Mouse (Mus musculus) forebrain, embryonic 16.5 days (tissue): Measurements from ENCODE around the gene Rps19bp1. TPM values are rescaled to one million over a fixed set of nuclear protein-coding genes. Genes with fewer than 3 reads are reported as not detected.

ENCODE experiments used
- ATAC-seq: fragments of 200-750 bp; cut with Nextera tagmentation; 2 replicates; pipeline ENCODE4 v1.8.0; 2017; ENCODE audit warnings: mild to moderate bottlenecking, moderate library complexity
- H3K27ac ChIP-seq: fragments of 300-500 bp; sonication (generic); 2 replicates; pipeline ENCODE4 v1.5.1; 2014; ENCODE audit warnings: low read length, control low read depth
- H3K27me3 ChIP-seq: fragments of 300-500 bp; sonication (generic); replicated peaks from 2 replicates; pipeline ENCODE4 v1.6.1; 2014; ENCODE audit warnings: low read length; ENCODE audit not compliant: control insufficient read depth, insufficient read depth
- H3K36me3 ChIP-seq: fragments of 300-500 bp; sonication (generic); 2 replicates; pipeline ENCODE4 v1.6.1; 2014; ENCODE audit not compliant: control insufficient read depth, insufficient read depth
- H3K4me1 ChIP-seq: fragments of 300-500 bp; sonication (generic); replicated peaks from 2 replicates; pipeline ENCODE4 v1.6.1; 2014; ENCODE audit warnings: low read length; ENCODE audit not compliant: control insufficient read depth, insufficient read depth
- H3K4me2 ChIP-seq: fragments of 300-500 bp; sonication (generic); 2 replicates; pipeline ENCODE4 v1.6.1; 2014; ENCODE audit warnings: mild to moderate bottlenecking, low read length, control low read depth
- H3K4me3 ChIP-seq: fragments of 300-500 bp; sonication (generic); replicated peaks from 2 replicates; pipeline ENCODE4 v1.5.1; 2014; ENCODE audit warnings: mild to moderate bottlenecking, low read length, control low read depth
- H3K9ac ChIP-seq: fragments of 300-500 bp; sonication (generic); replicated peaks from 2 replicates; pipeline ENCODE4 v1.6.1; 2014; ENCODE audit warnings: low read depth, low read length, control low read depth
- H3K9me3 ChIP-seq: fragments of 300-500 bp; sonication (generic); 2 replicates; pipeline ENCODE4 v1.6.1; 2016; ENCODE audit warnings: low read length; ENCODE audit not compliant: control insufficient read depth
- polyA plus RNA-seq: library from polyadenylated mRNA; unstranded; fragments of >200 nt; fragmentation: Nextera tagmentation; extraction: Ambion mirVana; gene quantifications from 2 replicates; pipeline ENCODE4 v1.2.1, GENCODE M21; 2015

Rps19bp1 gene
- polyA plus RNA-seq, 1 experiment from 2014 or later, result 65.5 TPM

DNA sequence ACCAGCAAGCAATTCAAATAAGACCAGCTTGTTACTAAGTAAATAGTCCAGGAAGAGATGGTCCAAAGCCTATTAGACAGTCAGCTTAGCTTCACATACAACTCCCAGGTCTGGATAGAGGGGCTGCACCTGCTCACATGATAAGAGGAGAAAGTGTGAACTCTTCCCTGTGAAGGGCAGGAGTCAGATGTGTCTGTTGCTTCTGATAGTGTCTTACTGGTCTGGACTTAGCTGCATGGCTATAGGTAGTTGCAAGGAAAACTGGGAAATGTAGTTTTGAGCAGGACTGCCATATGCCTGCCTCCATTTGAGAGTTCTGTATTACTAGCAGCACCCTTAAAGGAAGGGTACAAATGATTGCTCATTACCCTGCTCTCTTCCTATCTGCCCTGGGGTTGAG is 50.4 kb downstream of the Rps19bp1 start:
- no peak overlapping the region for H3K27ac ChIP-seq
- no peaks in the 10 kb centered on the region for H3K9me3 ChIP-seq
- H3K36me3 ChIP-seq, result no peaks in the 10 kb centered on the region; the same call in 1 of the 2 replicates
- no peak overlapping the region for H3K4me2 ChIP-seq
- no peak overlapping the region for H3K9ac ChIP-seq
- H3K27me3 ChIP-seq, result no peaks in the 10 kb centered on the region
- no peak for ATAC-seq
- no peak overlapping the region for H3K4me3 ChIP-seq
- no peaks in the 10 kb centered on the region for H3K4me1 ChIP-seq

Other genes with a start within 250 kb of the Rps19bp1 start
- gene Pdgfb, start 249.3 kb downstream of the Rps19bp1 start, polyA plus RNA-seq, result 3.4 and 3.6 TPM in 2 replicates
- gene Syngr1, start 173.0 kb downstream of the Rps19bp1 start, polyA plus RNA-seq, result 49.5 and 58.4 TPM in 2 replicates
- gene Rpl3, start 172.4 kb downstream of the Rps19bp1 start, polyA plus RNA-seq, result 605 and 629 TPM in 2 replicates
- gene Tab1, start 131.2 kb downstream of the Rps19bp1 start, polyA plus RNA-seq, result 40.7 and 43.8 TPM in 2 replicates
- 10.8 and 11.0 TPM in 2 replicates for gene Mgat3, start 90.6 kb downstream of the Rps19bp1 start, polyA plus RNA-seq
- gene Mief1, start 30.3 kb downstream of the Rps19bp1 start, polyA plus RNA-seq, result 42.7 and 42.9 TPM in 2 replicates
- 4.1 TPM in 1 of 2 replicates, not detected in the other for gene AC140267.1, start 28.5 kb downstream of the Rps19bp1 start, polyA plus RNA-seq
- 122 and 139 TPM in 2 replicates for gene Atf4, start 9.1 kb downstream of the Rps19bp1 start, polyA plus RNA-seq
- 0.42 and 0.60 TPM in 2 replicates for gene Cacna1i, start 22.9 kb upstream of the Rps19bp1 start, polyA plus RNA-seq